Mouse (Mus musculus) limb, embryonic 15.5 days (tissue): ENCODE data around the gene Slc9a8. TPM values are rescaled to one million over a fixed set of nuclear protein-coding genes. Genes with fewer than 3 reads are reported as not detected.

Experiments
- ATAC-seq: fragments of 200-750 bp; cut with Nextera tagmentation; 2 replicates; pipeline ENCODE4 v1.8.0; 2017; ENCODE audit warnings: low read depth, moderate TSS enrichment; ENCODE audit not compliant: insufficient number of reproducible peaks, low FRiP score, low TSS enrichment
- H3K27ac ChIP-seq: fragments of 300-500 bp; sonication (generic); 2 replicates; pipeline ENCODE4 v1.5.1; 2015; ENCODE audit warnings: moderate library complexity, mild to moderate bottlenecking, inconsistent platforms
- H3K27me3 ChIP-seq: fragments of 300-500 bp; sonication (generic); 2 replicates; pipeline ENCODE4 v1.6.1; 2015; ENCODE audit warnings: inconsistent platforms
- H3K36me3 ChIP-seq: fragments of 300-500 bp; sonication (generic); 2 replicates; pipeline ENCODE4 v1.6.1; 2015; ENCODE audit warnings: inconsistent platforms
- H3K4me1 ChIP-seq: fragments of 300-500 bp; sonication (generic); 2 replicates; pipeline ENCODE4 v1.6.1; 2015; ENCODE audit warnings: inconsistent platforms
- H3K4me2 ChIP-seq: fragments of 300-500 bp; sonication (generic); 2 replicates; pipeline ENCODE4 v1.6.1; 2015; ENCODE audit warnings: mild to moderate bottlenecking, inconsistent platforms
- H3K4me3 ChIP-seq: fragments of 300-500 bp; sonication (generic); 2 replicates; pipeline ENCODE4 v1.5.1; 2015; ENCODE audit warnings: mild to moderate bottlenecking, inconsistent platforms
- H3K9ac ChIP-seq: fragments of 300-500 bp; sonication (generic); 2 replicates; pipeline ENCODE4 v1.6.1; 2015; ENCODE audit warnings: inconsistent platforms
- H3K9me3 ChIP-seq: fragments of 300-500 bp; sonication (generic); 2 replicates; pipeline ENCODE4 v1.6.1; 2016; ENCODE audit warnings: inconsistent platforms
- WGBS: fragments of 180-500 bp; shearing (Covaris S2); methylation state at CpG from one replicate; pipeline ENCODE4 v1.1.7; 2015; 5-methylcytosine and 5-hydroxymethylcytosine counted together
- polyA plus RNA-seq: library from polyadenylated mRNA; unstranded; fragments of >200 nt; fragmentation: Nextera tagmentation; extraction: Ambion mirVana; gene quantifications from 2 replicates; pipeline ENCODE4 v1.2.1, GENCODE M21; 2015

Slc9a8 gene
- polyA plus RNA-seq, 1 experiment from 2014 or later: 16.6 TPM

- no peak overlapping the region for H3K4me2 ChIP-seq
- WGBS: 80% methylated on average over 10 of the region's 10 CpGs
- no peak overlapping the region for H3K27ac ChIP-seq
- peaks cover 30% of the 10 kb centered on the region for H3K4me1 ChIP-seq
- no peaks in the 10 kb centered on the region for H3K27me3 ChIP-seq
- H3K36me3 ChIP-seq: peaks cover 46% of the 10 kb centered on the region
- H3K9me3 ChIP-seq: no peaks in the 10 kb centered on the region
- no peak overlapping the region for H3K4me3 ChIP-seq
- H3K9ac ChIP-seq: no peak overlapping the region
- ATAC-seq: no peak
These were observed 85.2 kb downstream of the Slc9a8 start for GRCm38 (mm10) chr2:167506546-167507260.

GRCm38 (mm10) chr2:167507719-167508385, 86.3 kb downstream of the Slc9a8 start:
- Histone ChIP-seq H3K4me2 (no peak overlapping the region), H3K27me3 (no peaks in the 10 kb centered on the region), H3K4me3 (no peak overlapping the region), H3K4me1 (peaks cover 29% of the 10 kb centered on the region), H3K36me3 (peaks cover 57% of the 10 kb centered on the region), H3K9ac (no peak overlapping the region), H3K27ac (no peak overlapping the region), H3K9me3 (no peaks in the 10 kb centered on the region)
- WGBS: 75% methylated on average over 3 of the region's 3 CpGs
- ATAC-seq: no peak

GRCm38 (mm10) chr2:167508569-167508968, 87.1 kb downstream of the Slc9a8 start:
- no peak overlapping the region for H3K27ac ChIP-seq
- WGBS: 97% methylated on average over 4 of the region's 4 CpGs
- H3K36me3 ChIP-seq: peaks cover 64% of the 10 kb centered on the region
- no peak overlapping the region for H3K4me2 ChIP-seq
- no peaks in the 10 kb centered on the region for H3K9me3 ChIP-seq
- ATAC-seq: no peak
- H3K4me3 ChIP-seq: no peak overlapping the region
- no peaks in the 10 kb centered on the region for H3K27me3 ChIP-seq
- peaks cover 26% of the 10 kb centered on the region for H3K4me1 ChIP-seq
- no peak overlapping the region for H3K9ac ChIP-seq

GRCm38 (mm10) chr2:167510485-167510884, 89.0 kb downstream of the Slc9a8 start:
- peaks cover 82% of the 10 kb centered on the region for H3K36me3 ChIP-seq
- H3K27ac ChIP-seq: no peak overlapping the region
- H3K9ac ChIP-seq: no peak overlapping the region
- H3K4me3 ChIP-seq: no peak overlapping the region
- H3K9me3 ChIP-seq: no peaks in the 10 kb centered on the region
- H3K27me3 ChIP-seq: no peaks in the 10 kb centered on the region
- no peak overlapping the region for H3K4me2 ChIP-seq
- no peak for ATAC-seq
- peaks cover 9% of the 10 kb centered on the region for H3K4me1 ChIP-seq
- WGBS: 90% methylated on average over 3 of the region's 3 CpGs

GRCm38 (mm10) chr2:167512365-167512764, 90.9 kb downstream of the Slc9a8 start:
- Histone ChIP-seq H3K4me1 (no peaks in the 10 kb centered on the region), H3K9me3 (no peaks in the 10 kb centered on the region), H3K27me3 (no peaks in the 10 kb centered on the region), H3K9ac (no peak overlapping the region), H3K4me3 (no peak overlapping the region), H3K27ac (no peak overlapping the region), H3K36me3 (peaks cover 95% of the 10 kb centered on the region), H3K4me2 (no peak overlapping the region)
- ATAC-seq: no peak
- 95% methylated on average over 9 of the region's 9 CpGs for WGBS

- ATAC-seq: no peak
- H3K36me3 ChIP-seq: peaks cover 95% of the 10 kb centered on the region
- H3K4me2 ChIP-seq: no peak overlapping the region
- WGBS: 90% methylated on average over 5 of the region's 5 CpGs
- no peaks in the 10 kb centered on the region for H3K4me1 ChIP-seq
- no peak overlapping the region for H3K4me3 ChIP-seq
- no peaks in the 10 kb centered on the region for H3K9me3 ChIP-seq
- H3K27me3 ChIP-seq: no peaks in the 10 kb centered on the region
- no peak overlapping the region for H3K27ac ChIP-seq
- H3K9ac ChIP-seq: no peak overlapping the region
These were observed 91.5 kb downstream of the Slc9a8 start for GRCm38 (mm10) chr2:167512970-167513369.

GRCm38 (mm10) chr2:167514641-167515040, 93.1 kb downstream of the Slc9a8 start:
- no peak for ATAC-seq
- Histone ChIP-seq H3K4me1 (no peaks in the 10 kb centered on the region), H3K9me3 (no peaks in the 10 kb centered on the region), H3K4me3 (no peak overlapping the region), H3K27me3 (no peaks in the 10 kb centered on the region), H3K27ac (no peak overlapping the region), H3K4me2 (no peak overlapping the region), H3K36me3 (peaks cover 86% of the 10 kb centered on the region), H3K9ac (no peak overlapping the region)
- 95% methylated on average over 4 of the region's 4 CpGs for WGBS

GRCm38 (mm10) chr2:167515688-167516087, 94.2 kb downstream of the Slc9a8 start:
- Histone ChIP-seq H3K4me1 (no peaks in the 10 kb centered on the region), H3K4me2 (no peak overlapping the region), H3K9me3 (no peaks in the 10 kb centered on the region), H3K4me3 (no peak overlapping the region), H3K27ac (no peak overlapping the region), H3K27me3 (no peaks in the 10 kb centered on the region), H3K9ac (no peak overlapping the region), H3K36me3 (peaks cover 85% of the 10 kb centered on the region)
- 87% methylated on average over 5 of the region's 5 CpGs for WGBS
- ATAC-seq: no peak

GRCm38 (mm10) chr2:167519606-167520252, 98.2 kb downstream of the Slc9a8 start:
- ATAC-seq: no peak
- Histone ChIP-seq H3K4me1 (no peaks in the 10 kb centered on the region), H3K9ac (no peak overlapping the region), H3K4me3 (no peak overlapping the region), H3K27ac (no peak overlapping the region), H3K36me3 (peaks cover 46% of the 10 kb centered on the region), H3K9me3 (no peaks in the 10 kb centered on the region), H3K27me3 (no peaks in the 10 kb centered on the region), H3K4me2 (no peak overlapping the region)
- 70% methylated on average over 5 of the region's 5 CpGs for WGBS

Other genes with a start within 250 kb of the Slc9a8 start
- gene Kcnb1, start 231.6 kb upstream of the Slc9a8 start, polyA plus RNA-seq: 0.73 and 1.1 TPM in 2 replicates
- gene Ptgis, start 181.1 kb upstream of the Slc9a8 start, polyA plus RNA-seq: 35.7 and 44.6 TPM in 2 replicates
- 11.2 and 14.8 TPM in 2 replicates for gene B4galt5, start 72.5 kb upstream of the Slc9a8 start, polyA plus RNA-seq
- 69.9 and 70.3 TPM in 2 replicates for gene Rnf114, start 70.9 kb downstream of the Slc9a8 start, polyA plus RNA-seq
- gene Spata2, start 71.2 kb downstream of the Slc9a8 start, polyA plus RNA-seq: 12.9 and 15.3 TPM in 2 replicates
- 52.6 and 61.2 TPM in 2 replicates for gene Snai1, start 116.5 kb downstream of the Slc9a8 start, polyA plus RNA-seq
- gene Ube2v1, start 210.4 kb downstream of the Slc9a8 start, polyA plus RNA-seq: 289 and 315 TPM in 2 replicates
- gene Gm20431, start 239.8 kb downstream of the Slc9a8 start, polyA plus RNA-seq: 3.9 and 9.4 TPM in 2 replicates